Mouse (Mus musculus): ENCODE measurements around the gene Slc45a2.
"Not testable (repeated sequence)": the region's sequence is repeated elsewhere in the genome, so short reads cannot be mapped to it uniquely, and the experiment has no call there.

The Slc45a2 gene

DNA sequence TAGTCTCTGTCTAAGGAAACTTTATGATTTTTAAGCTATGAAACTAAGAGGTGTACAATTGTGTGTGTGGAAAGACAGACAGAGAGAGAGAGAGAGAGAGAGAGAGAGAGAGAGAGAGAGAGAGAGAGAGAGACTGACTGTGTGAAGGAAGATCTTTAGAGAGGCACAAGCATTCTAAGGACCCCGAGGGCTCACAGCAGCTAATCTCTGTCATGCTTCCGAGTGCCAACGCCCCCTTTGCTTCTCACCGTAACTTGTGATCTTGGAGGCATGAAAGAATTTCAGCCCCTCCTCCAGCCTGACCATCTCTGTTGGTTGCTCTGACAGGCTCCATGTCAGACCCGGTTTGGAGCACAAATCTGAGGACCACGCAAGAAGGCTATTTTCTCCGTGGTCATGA, at the start of gene Slc45a2:
Gene Slc45a2 (plus strand): TSS at position 301 of the 400 bp plus-strand sequence.
- DNase-seq: no peak

DNA sequence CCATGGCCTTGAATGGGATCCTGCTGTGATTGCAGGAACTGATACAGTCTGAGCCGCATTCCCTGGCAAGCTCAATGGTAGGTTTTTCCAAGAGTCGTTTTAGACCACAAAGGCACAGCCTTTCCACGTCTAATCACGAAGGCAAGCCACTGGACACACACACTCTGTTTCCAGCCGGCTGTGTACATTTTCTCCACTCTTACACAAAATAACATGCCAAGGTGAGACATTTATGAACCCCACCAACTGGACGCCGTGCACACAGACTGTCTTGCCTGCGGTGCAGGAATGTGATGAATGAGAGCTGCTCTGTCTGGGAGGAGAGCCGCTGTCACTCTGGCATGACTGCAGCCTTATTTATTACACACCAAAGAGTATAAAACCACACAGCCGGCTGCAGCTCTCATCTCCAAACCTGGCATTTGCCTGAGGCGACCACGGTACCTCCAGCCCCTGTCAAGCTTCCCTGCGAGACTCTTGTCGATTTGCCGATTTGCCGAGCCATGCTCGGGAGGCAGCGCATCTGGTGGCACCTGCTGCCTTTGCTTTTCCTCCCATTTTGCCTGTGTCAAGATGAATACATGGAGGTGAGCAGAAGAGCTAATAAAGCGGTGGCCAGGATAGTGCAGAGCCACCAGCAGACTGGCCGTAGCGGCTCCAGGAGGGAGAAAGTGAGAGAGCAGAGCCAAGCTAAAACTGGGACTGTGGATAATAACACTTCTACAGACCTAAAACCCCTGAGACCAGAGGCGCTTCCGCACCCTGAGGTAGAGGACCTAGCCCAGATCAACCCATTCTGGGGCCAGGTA, 48.4 kb upstream of the Slc45a2 start, which contains the start of gene C1qtnf3:
Gene C1qtnf3 (plus strand): TSS at position 382 of the 809 bp plus-strand sequence.
- peak; percentile 16 for DNase-seq

DNA sequence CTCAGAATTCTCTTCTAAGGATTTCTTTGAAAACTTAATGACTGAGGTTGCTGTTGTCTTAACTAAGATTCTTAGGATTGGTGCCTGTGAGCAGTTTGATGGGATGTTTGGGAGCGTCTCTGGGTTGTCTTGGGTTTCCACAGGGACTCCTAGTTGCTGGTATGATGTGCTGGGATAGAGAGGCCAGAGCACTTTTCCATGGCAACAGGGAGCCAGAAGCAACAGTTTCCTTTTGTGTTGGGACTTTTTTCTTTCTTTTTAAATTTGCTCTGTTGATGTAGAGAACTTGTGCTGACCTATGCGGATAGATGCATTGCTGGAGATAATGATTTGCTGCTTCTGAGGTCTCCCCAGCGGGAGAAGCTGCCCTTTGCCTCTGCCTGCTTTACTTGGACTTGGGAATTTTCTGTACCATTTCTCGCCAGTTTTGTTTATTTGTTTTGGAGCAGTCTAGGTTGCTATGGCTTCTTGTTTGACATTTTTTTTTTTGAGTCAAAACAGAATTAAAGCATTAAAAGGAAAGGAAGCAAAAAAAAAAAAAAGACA, 47.7 kb upstream of the Slc45a2 start:
- peak; percentile 47 for DNase-seq

DNA sequence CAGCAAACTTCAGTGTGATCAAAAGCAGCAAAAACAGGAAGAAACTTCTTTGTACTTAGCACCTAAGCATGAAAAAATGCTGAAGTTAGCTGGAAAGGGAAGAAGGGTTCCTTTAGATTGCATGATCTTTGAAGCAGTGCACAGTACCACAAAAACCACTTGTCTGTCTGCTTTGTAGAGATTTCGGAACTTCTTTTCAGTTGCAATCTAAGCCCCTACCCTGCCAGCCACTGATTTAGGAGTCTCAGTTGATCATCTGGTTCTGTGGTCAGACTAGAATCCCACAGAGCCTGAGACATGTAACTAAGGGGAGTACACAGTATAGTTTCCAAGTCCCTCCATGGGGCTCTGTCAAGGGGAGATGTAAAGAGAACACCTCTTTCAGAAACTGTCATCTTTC, 47.1 kb upstream of the Slc45a2 start:
- DNase-seq: no peak

DNA sequence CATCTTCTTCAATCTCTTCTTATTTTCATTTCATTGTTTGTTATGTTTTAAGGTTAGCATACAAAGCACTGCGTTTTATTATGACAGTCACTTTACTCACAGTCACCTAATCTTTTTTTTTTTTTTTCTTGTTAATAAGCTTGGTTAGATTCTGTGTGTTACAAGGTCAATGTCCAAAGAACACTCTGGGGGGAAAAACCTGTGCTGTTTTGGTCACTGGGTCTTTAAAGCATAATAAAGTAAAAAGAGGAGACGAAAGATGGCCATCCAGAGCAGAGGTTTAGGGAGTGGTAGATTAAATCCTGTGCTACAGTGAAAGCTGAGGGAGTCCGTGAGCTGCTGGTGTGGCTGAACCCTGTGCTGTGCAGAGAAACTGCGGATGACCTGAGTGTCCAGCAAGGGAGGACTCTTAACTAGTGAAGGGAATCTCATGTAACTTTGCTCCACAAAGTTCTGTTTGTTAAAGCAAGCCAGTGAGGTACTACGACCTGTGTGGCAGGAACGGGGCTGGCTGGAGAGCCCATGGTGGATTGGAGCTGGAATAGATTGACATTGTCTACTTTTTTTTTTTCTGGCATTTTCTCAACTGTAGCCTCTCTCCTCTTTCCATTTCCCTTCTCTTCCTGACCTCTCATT, 46.0 kb upstream of the Slc45a2 start:
- peak; percentile 37 for DNase-seq

DNA sequence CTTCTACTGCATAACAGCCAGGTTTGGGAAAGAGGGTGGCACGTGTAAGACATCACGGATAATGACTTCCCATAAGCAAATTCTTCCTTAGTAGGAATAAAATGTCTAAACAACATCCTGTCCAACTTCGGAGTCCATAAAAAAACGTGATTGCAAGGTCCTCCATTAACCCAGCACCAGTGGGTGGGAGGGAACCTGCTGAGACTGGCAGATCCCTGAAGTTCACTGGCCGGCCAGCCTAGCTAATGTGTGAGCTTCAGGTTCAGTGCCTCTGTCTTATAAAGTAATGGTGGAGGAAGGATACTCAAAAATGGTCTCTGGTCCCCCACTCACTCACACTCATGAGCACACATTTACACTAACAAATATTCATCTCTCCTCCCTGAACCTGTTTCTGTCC, 45.4 kb upstream of the Slc45a2 start:
- peak; percentile 65 for DNase-seq

DNA sequence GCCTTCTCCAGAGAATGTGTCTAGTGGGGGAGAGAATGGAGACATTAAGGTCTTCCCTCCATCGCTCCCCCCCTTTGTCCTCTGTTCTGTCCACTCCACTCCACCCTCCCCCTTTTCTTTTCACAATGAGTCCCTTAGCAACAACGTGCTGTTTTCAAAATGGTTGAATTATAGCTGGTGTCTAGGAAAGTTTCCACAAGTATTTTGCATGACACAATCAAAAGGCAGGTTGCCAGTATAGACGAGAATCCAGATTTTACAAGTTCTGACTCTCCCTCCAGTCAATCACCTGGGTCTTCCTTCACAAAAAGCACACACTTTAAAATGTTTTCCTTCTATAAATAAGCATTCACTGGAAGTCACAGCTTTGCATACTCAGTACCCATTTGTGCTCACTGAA, 43.8 kb upstream of the Slc45a2 start:
- no peak for DNase-seq

DNA sequence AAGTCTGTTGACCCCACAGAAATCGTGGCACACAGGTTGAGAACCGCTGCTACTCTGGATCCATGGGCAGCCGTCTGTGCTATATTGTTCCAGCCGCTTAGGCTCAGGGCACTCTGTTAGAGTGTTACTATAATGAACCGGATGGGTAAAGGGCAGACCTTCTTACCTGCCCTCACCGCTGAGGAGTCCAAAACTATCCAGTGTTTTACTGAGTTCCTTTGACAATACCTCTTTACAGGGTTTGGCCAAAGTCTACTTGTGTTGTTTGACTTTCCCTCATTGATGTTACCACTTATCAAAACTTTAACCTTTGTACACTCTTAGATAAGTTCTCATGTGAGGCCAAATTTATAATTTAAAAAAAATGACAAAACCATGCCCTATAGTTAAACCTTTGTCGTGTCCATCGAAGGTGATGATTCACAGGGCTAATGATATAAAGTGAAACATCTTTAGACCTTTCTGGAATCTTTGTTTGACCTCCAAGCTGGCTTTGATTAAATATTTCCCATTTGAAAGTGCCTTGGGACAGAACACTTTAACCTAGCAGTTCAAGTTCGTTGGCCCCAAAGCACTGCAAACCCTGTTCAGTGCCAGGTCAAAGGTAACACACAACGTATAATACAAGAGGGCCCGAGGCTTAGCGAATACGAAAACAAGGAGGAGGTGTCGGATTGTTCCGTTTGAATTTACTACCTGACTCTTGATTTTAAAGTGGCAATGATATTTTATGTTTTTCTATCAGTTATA, 41.1 kb upstream of the Slc45a2 start:
- peak; percentile 63 for DNase-seq

DNA sequence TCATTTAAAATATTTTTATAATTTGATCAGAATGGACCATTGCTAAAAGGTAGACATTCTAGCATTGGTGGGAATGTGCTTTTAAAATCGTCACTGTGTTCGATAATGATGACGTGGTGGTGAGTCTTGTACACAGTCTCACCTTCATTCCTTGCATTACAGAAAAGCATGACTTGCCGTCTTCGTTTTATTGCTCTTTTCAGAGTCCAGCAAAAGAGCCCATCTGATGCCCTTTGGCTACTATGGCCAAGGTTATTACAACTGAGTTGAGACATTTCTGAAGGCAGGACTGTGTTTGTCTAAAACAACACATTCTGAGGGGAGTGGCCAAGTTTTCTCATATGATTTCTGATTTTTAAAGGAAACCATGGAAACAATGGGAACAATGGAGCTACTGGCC, 40.3 kb upstream of the Slc45a2 start:
- no peak for DNase-seq

DNA sequence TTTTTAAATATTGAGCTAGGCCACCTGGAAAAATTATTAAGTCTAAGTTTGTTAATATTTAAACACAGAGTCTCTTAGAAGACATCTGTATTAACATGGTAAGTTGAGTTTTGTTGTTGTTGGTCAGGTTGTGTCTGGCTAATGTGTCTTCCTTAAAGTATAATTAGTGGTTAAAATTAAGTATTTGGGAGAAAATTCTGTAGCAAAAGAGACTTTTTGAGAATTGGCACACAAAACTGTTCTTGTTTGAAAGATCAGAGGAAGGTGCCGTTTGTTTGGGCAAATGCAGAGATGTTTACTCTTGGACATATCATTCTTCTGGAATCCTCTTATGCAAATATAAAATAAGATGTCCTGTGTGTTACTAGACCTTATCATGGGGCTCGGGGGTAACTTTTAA, 37.9 kb upstream of the Slc45a2 start:
- DNase-seq: no peak

DNA sequence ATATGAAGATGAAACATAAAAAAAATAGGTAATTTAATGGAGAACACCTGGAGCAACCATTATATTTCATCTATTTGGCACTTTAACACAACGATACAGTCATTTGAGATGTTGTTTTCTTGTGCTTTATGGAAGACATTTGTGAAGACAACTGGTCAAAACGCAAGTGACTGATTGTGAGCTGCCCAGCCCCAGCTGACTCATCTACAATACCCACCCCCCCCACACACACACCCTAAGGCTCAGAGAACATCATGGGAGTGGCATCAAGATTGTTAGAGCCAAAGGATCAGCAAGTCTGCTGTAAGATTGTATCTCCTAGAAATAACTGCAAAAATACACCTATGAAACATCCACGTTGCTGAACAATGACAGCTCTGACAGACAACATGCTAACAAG, 31.1 kb upstream of the Slc45a2 start:
- DNase-seq: no peak

DNA sequence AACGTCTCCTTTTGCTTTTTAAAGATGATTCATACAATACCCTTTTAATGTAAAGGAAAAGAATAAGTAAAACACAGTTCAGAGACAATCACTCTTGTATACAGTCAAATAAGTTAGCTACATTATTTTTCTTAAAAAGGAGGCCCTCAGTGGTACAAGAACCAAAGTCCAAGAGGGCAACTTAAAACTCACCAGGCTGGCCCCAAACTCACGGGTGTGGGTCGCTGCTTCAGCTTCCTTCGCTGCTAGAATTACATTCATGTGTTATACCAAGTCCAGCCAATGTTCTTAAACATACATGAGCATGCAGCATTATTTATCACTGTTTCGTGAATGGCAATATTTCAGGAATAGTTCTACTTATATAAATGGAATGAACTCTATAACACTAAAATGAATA, 29.7 kb upstream of the Slc45a2 start:
- peak; percentile 28 for DNase-seq

DNA sequence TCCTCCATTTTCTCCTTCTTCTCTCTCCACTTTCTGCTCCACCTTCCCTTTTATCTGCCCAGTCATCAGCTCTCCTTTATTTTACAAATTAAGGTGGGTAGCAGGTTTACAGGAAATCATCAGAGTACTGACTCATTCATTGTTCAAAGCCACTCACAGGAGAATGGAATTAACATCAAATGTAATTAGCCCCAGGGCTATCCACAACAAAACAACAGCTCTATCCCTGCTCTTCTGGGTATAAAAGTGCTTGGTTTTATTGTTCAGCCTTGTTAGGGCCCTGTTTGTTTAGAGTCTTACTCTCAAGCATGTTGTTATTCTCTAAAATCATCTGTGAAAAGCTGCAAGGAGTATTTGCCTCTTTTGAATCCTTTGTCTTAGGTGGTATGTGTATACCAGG, 23.4 kb upstream of the Slc45a2 start:
- no peak for DNase-seq

DNA sequence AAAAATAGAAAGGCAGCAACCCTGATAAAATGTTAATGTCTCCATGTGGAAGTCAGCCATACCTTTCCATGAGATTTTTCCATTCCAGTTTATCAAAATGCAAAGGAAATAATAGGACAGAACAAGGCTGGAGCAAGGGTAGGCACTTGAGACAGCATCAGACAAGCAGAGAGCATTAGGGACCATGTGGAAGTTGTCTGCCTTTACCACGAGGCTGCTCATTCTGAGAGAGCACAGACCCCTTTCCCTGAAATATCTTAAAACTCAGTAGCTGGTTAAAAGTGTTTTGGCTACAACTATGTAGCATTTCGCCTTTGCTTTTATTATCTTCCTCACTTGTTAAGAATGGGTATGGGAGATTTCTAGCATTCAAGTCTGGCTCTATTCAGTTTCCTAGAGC, 19.8 kb upstream of the Slc45a2 start:
- no peak for DNase-seq

DNA sequence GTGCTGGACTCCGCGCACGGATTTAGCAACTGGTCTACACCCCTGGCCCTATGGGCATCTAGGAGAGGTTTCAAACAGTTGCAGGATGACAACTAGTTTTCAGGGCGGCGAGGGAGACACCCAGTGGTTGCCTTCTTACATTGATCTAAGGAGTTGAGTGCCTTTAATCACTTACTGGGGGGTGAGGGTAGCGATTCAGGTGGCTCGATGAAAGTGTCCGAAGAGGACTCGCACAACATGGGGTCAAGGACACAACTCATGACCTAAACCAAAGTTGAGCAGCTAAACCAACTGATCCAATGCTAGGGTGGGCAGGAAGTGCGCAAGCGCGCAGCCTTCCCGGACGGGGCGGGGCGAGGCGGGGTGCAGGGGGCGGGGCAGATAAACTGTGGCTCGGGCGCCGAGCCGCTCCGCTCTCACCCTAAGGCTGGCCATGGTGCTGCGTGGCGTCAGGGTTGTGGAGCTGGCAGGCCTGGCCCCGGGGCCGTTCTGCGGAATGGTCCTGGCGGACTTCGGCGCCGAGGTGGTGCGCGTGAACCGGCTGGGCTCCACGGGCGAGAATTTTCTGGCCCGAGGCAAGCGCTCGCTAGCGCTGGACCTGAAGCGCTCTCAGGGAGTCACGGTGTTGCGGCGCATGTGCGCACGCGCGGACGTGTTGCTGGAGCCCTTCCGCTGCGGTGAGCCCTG, 19.0 kb upstream of the Slc45a2 start, which contains the start of gene Amacr:
Gene Amacr (plus strand): TSS at position 380 of the 687 bp plus-strand sequence.
- peak; percentile 90 for DNase-seq

DNA sequence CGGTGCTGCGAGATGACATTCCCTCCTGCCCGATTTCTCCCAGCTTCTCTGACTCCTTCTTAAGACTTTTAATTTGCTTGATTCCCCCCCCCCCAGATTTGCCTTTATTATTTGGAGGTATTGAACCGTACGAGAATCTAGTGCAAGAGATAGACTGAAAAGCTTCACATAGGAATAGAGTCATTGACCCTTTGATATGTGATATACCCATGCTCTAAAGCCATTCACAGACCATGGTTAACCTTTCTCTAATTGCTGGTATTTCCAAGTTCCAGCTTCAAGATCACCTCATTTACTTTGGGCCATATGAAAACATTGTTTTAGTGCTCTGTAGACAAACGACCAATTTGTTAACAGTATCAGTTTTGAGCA, 18.5 kb upstream of the Slc45a2 start:
- DNase-seq: no peak

DNA sequence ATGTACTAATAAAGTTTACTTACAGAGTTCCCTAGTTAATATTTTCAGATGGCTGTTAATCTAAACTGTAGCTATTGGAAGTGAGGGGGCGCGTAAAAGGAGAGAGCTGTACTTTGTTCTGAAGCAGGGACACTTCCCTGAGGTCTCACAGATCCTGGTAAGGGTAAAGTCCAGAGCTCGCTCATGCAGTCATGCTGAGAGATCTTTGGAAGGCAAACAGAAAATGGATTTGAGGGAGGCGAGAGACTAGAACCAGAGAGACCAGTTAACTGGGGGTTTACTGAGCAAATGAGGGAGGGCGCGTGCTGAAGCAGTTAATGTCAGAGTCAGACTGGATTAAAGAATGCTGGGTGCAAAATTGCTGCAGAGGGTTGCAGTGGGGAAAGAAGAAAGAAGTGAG, 14.8 kb upstream of the Slc45a2 start:
- peak; percentile 69 for DNase-seq

DNA sequence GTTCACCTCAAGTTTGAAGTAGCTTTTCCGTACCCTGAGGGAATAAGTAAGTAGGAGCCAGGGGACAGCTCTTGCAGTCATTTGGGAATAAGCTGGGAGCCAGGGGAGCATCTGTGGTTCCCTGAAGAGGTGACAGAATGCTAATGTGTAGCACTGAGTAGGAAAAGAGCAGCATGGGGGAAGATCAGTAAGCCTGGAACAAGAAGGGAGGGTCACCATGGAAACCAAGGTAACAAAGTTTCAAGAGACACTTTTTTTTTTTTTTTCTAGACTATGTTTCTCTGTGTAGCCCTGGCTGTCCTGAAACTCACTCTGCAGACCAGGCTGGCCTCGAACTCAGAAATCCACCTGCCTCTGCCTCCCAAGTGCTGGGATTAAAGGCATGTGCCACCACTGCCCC, 14.0 kb upstream of the Slc45a2 start:
- not testable (repeated sequence) for DNase-seq

DNA sequence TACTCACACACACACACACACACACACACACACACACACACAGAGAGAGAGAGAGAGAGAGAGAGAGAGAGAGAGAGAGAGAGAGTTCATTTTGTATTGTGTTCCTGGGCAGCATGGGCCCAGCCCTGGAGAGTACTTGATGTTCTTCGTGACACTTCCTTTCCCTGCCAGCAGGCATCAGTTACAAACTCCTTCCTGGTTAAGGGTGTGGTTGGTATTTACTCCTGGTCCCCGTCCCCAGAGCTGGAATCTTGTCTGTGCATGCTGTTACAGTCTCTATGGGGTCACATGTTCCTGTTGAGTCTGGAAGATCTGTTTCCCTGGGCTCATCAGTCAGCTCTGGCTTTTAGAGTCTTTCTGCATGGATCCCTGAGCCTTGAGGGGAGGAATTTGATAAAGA, 10.1 kb upstream of the Slc45a2 start:
- no peak for DNase-seq

DNA sequence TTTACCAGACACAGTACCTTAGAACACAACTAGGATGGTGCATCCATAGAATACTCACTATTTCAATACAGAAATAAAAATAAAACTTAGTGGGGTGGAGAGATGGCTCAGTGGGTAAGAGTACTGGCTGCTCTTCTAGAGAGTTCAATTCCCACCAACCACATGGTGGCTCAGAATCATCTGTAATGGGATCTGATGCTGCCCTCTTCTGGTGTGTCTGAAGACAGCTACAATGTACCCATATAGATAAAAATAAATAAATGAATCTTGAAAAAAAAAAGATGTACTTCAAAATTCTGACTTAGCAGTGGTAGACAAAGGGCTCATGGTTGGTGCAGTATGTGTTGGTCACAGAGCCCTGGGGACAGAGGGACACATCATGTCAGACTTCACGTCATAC, 9.0 kb upstream of the Slc45a2 start:
- no peak for DNase-seq

DNA sequence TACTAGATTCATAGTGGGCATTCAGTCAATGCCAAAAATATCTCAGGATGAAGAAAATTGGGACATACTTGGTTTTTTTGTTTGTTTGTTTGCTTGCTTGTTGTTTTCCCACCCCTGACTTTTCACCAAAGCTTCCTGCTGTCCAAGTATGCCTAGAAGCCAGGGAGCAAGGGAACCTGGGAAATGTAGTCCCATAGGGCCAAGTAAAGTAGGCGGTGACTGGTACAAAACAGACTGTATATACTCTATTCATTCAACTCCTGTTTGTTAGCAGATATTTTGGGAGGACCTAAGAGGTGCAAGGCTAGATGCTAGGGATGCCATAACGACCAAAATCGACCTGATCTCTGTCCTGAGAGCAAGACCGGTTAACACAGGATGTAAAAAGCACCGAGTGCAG, 689 bp upstream of the Slc45a2 start:
- no peak for DNase-seq

DNA sequence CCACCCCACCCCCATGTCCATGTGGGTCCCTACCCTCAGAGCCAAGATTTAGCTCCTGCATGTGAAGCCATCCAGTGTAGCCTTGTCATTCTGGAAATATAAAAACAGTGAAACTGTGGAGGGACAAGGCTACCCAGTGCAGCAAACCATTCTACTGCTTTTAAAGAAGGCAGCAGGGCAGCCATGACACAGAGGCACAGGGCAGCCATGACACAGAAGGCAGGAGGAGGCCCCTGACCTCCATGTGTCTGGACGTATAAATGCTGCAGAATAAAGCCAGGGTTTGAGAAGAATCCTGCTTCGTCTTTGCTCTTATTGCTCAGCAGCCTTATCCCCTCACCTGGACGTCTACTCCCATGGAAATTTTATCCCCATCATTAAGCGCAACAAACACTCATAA, 3.3 kb downstream of the Slc45a2 start:
- no peak for DNase-seq

DNA sequence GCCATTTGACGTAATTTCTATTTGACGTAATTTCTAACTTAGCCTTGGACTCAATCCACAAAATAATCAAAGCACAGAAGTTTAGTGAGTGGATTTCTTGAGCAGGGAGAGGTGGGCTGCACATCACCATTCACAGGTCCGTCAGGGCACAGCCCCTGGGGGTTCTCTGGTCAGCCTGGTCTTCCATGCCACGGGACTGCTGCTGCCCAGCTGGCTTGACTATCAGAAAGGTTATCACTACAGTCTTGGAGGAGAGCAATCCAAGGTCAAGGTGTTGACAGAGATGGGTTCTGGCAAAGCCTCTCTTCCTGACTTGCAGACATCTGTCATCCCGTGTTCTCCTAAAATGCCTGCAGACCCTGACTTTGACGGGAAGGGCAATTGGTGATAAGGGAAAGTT, 4.1 kb downstream of the Slc45a2 start:
- no peak for DNase-seq
